Mouse (Mus musculus) forebrain, embryonic 11.5 days (tissue): ENCODE data around the gene Gm9857. TPM values are rescaled to one million over a fixed set of nuclear protein-coding genes. Genes with fewer than 3 reads are reported as not detected.

Experiments used
- ATAC-seq: fragments of 200-750 bp; cut with Nextera tagmentation; replicated peaks from 2 replicates; pipeline ENCODE4 v1.8.0; 2017; ENCODE audit warnings: moderate TSS enrichment; ENCODE audit not compliant: low FRiP score
- DNase-seq: peaks from one replicate; pipeline ENCODE4 v3.0.0-alpha.2; 2017; ENCODE audit warnings: low spot score
- H3K27ac ChIP-seq: fragments of 300-500 bp; sonication (generic); 2 replicates; pipeline ENCODE4 v1.5.1; 2014; ENCODE audit warnings: low read depth, low read length
- H3K27me3 ChIP-seq: fragments of 300-500 bp; sonication (generic); 2 replicates; pipeline ENCODE4 v1.6.1; 2014; ENCODE audit warnings: mild to moderate bottlenecking, low read length, mixed read lengths; ENCODE audit not compliant: control insufficient read depth, insufficient read depth
- H3K36me3 ChIP-seq: fragments of 300-500 bp; sonication (generic); 2 replicates; pipeline ENCODE4 v1.6.1; 2014; ENCODE audit warnings: mild to moderate bottlenecking, low read length, moderate library complexity, mixed read lengths; ENCODE audit not compliant: control insufficient read depth, insufficient read depth
- H3K4me1 ChIP-seq: fragments of 300-500 bp; sonication (generic); replicated peaks from 2 replicates; pipeline ENCODE4 v1.6.1; 2014; ENCODE audit warnings: low read length, mixed read lengths; ENCODE audit not compliant: control insufficient read depth, insufficient read depth
- H3K4me2 ChIP-seq: fragments of 300-500 bp; sonication (generic); 2 replicates; pipeline ENCODE4 v1.6.1; 2014; ENCODE audit warnings: low read depth, mild to moderate bottlenecking, low read length, moderate library complexity, mixed read lengths; ENCODE audit not compliant: severe bottlenecking
- H3K4me3 ChIP-seq: fragments of 300-500 bp; sonication (generic); 2 replicates; pipeline ENCODE4 v1.5.1; 2014; ENCODE audit warnings: low read depth, low read length
- H3K9ac ChIP-seq: fragments of 300-500 bp; sonication (generic); 2 replicates; pipeline ENCODE4 v1.6.1; 2014; ENCODE audit warnings: low read length
- H3K9me3 ChIP-seq: fragments of 300-500 bp; sonication (generic); 2 replicates; pipeline ENCODE4 v1.6.1; 2016; ENCODE audit warnings: low read length, mixed read lengths; ENCODE audit not compliant: control insufficient read depth
- WGBS: fragments of 180-500 bp; shearing (Covaris S2); extraction: QIAGEN DNeasy Blood & Tissue Kit; methylation state at CpG from one replicate; pipeline ENCODE4 v1.1.7; 2014; 5-methylcytosine and 5-hydroxymethylcytosine counted together
- polyA plus RNA-seq: library from polyadenylated mRNA; unstranded; fragments of >200 nt; fragmentation: Nextera tagmentation; extraction: Ambion mirVana; gene quantifications from 2 replicates; pipeline ENCODE4 v1.2.1, GENCODE M21; 2014

Gm9857 gene
- polyA plus RNA-seq, 1 experiment from 2014 or later, result not detected

- Histone ChIP-seq H3K4me2 (no peak overlapping the region), H3K36me3 (no peaks in the 10 kb centered on the region), H3K27ac (no peak overlapping the region), H3K27me3 (no peaks in the 10 kb centered on the region), H3K4me3 (no peak overlapping the region), H3K9me3 (no peaks in the 10 kb centered on the region), H3K4me1 (peaks cover 7% of the 10 kb centered on the region; the same call in 1 of the 2 replicates), H3K9ac (no peak overlapping the region)
- DNase-seq (no peak), ATAC-seq (no peak)
- 98% methylated on average over 3 of the region's 3 CpGs for WGBS
Observed at GRCm38 (mm10) chr3:108966051-108966450, 25.8 kb upstream of the Gm9857 start.

GRCm38 (mm10) chr3:108964361-108965044, 24.3 kb upstream of the Gm9857 start:
- no peak overlapping the region for H3K27ac ChIP-seq
- peaks cover 9% of the 10 kb centered on the region; the same call in 1 of the 2 replicates for H3K4me1 ChIP-seq
- ATAC-seq (no peak), DNase-seq (no peak)
- H3K9me3 ChIP-seq, result no peaks in the 10 kb centered on the region
- H3K9ac ChIP-seq, result no peak overlapping the region
- no peaks in the 10 kb centered on the region for H3K36me3 ChIP-seq
- H3K27me3 ChIP-seq, result no peaks in the 10 kb centered on the region
- 80% methylated on average over 7 of the region's 7 CpGs for WGBS
- H3K4me2 ChIP-seq, result no peak overlapping the region
- H3K4me3 ChIP-seq, result no peak overlapping the region

GRCm38 (mm10) chr3:108963776-108964175, 23.5 kb upstream of the Gm9857 start:
- ATAC-seq (no peak), DNase-seq (no peak)
- Histone ChIP-seq H3K4me1 (peaks cover 9% of the 10 kb centered on the region; the same call in 1 of the 2 replicates), H3K36me3 (no peaks in the 10 kb centered on the region), H3K9me3 (no peaks in the 10 kb centered on the region), H3K4me3 (no peak overlapping the region), H3K27me3 (no peaks in the 10 kb centered on the region), H3K4me2 (no peak overlapping the region), H3K27ac (no peak overlapping the region), H3K9ac (no peak overlapping the region)
- 88% methylated on average over 3 of the region's 3 CpGs for WGBS

GRCm38 (mm10) chr3:108963278-108963677, 23.0 kb upstream of the Gm9857 start:
- Histone ChIP-seq H3K4me2 (no peak overlapping the region), H3K36me3 (no peaks in the 10 kb centered on the region), H3K9me3 (no peaks in the 10 kb centered on the region), H3K27ac (no peak overlapping the region), H3K27me3 (no peaks in the 10 kb centered on the region), H3K4me3 (no peak overlapping the region), H3K9ac (no peak overlapping the region), H3K4me1 (peaks cover 9% of the 10 kb centered on the region; the same call in 1 of the 2 replicates)
- DNase-seq (no peak), ATAC-seq (no peak)
- 88% methylated on average over 3 of the region's 3 CpGs for WGBS

DNA sequence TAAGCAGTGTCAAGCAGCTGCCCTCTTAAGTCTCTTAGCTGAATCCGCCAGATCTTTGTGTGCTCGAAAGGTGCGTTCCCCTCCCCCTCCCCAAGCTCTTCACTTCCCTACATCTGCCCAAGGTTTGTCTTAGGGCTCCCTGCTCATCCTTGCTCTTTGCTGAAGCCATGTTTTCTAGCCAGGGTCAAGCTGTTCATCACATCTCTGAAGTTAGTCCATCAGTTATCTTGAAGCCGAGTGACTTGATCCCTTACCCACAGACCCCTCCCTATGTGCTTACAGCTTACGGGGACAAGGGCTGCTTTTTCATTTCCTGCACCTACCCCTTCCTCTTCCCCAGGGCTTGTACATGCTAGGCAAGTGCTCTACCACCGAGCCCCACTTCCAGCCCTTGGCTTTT, 21.4 kb upstream of the Gm9857 start:
- WGBS, result 41% methylated on average over 6 of the region's 6 CpGs
- 0 out of 2 replicates have a peak overlapping the region, but pooled peaks have one; percentile 23 for H3K9ac ChIP-seq
- H3K9me3 ChIP-seq, result no peaks in the 10 kb centered on the region
- DNase-seq (no peak), ATAC-seq (peak; percentile 23; the same call in 1 of the 2 replicates)
- H3K36me3 ChIP-seq, result no peaks in the 10 kb centered on the region
- H3K4me3 ChIP-seq, result no peak overlapping the region
- no peaks in the 10 kb centered on the region for H3K27me3 ChIP-seq
- H3K4me2 ChIP-seq, result peak overlapping the region; percentile 8; the same call in 1 of the 2 replicates
- peaks cover 9% of the 10 kb centered on the region; the same call in 1 of the 2 replicates for H3K4me1 ChIP-seq
- peak overlapping the region; percentile 19 for H3K27ac ChIP-seq

- Histone ChIP-seq H3K4me2 (peak overlapping the region; percentile 8; the same call in 1 of the 2 replicates), H3K27ac (peak overlapping the region; percentile 19), H3K9ac (0 out of 2 replicates have a peak overlapping the region, but pooled peaks have one; percentile 23), H3K36me3 (no peaks in the 10 kb centered on the region), H3K4me3 (no peak overlapping the region), H3K9me3 (no peaks in the 10 kb centered on the region), H3K27me3 (no peaks in the 10 kb centered on the region), H3K4me1 (peaks cover 9% of the 10 kb centered on the region; the same call in 1 of the 2 replicates)
- ATAC-seq (peak; percentile 92), DNase-seq (peak; percentile 60)
- 34% methylated on average over 7 of the region's 7 CpGs for WGBS
Observed at GRCm38 (mm10) chr3:108961226-108961625, 21.0 kb upstream of the Gm9857 start.

DNA sequence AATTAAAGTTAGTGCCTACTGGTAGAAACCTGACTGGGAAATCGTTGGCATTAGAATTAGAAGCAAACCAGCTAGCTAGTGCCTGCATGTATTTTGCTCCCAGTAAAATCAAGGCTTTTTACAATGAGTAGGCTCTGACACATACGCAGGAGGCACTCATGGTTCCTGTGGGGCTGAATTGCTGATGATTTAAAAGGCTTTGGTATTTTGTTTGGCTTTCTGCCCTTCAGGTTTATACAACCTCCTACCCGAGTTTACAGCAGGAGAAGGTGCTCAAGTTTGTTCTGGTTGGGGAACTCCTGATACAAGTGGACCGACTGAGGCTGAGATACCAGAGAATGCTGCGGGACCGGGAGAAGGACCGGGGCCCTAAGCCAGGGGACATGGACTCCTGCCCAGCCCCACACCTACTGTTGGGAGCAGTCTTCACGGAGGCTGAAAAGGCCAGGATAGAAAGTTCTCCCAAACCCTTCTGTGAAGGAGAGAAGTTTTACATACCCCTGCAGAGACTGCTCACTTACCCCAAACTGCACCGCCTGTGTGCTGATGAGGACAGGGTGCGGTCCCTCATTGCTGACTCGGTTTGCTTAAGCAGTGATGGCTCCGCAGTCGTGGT, 19.5 kb upstream of the Gm9857 start:
- DNase-seq (no peak), ATAC-seq (no peak)
- Histone ChIP-seq H3K9me3 (no peaks in the 10 kb centered on the region), H3K27me3 (no peaks in the 10 kb centered on the region), H3K4me3 (no peak overlapping the region), H3K27ac (no peak overlapping the region), H3K36me3 (no peaks in the 10 kb centered on the region), H3K9ac (no peak overlapping the region), H3K4me2 (no peak overlapping the region), H3K4me1 (peaks cover 9% of the 10 kb centered on the region; the same call in 1 of the 2 replicates)
- WGBS, result 79% methylated on average over 13 of the region's 13 CpGs

GRCm38 (mm10) chr3:108957976-108958375, 17.7 kb upstream of the Gm9857 start:
- Histone ChIP-seq H3K4me2 (no peak overlapping the region), H3K4me3 (no peak overlapping the region), H3K27ac (no peak overlapping the region), H3K27me3 (no peaks in the 10 kb centered on the region), H3K9me3 (no peaks in the 10 kb centered on the region), H3K36me3 (no peaks in the 10 kb centered on the region), H3K9ac (no peak overlapping the region), H3K4me1 (peaks cover 9% of the 10 kb centered on the region; the same call in 1 of the 2 replicates)
- DNase-seq (no peak), ATAC-seq (no peak)
